Mouse (Mus musculus) neural tube, embryonic 11.5 days (tissue): ENCODE results near the gene Ywhaq. TPM values are rescaled to one million over a fixed set of nuclear protein-coding genes. Genes with fewer than 3 reads are reported as not detected.

ENCODE experiments used
- ATAC-seq: fragments of 200-750 bp; cut with Nextera tagmentation; 2 replicates; pipeline ENCODE4 v1.8.0; 2017; ENCODE audit warnings: moderate number of reproducible peaks, mild to moderate bottlenecking, moderate TSS enrichment, moderate library complexity; ENCODE audit not compliant: insufficient read depth, low FRiP score, low TSS enrichment
- DNase-seq: peaks from one replicate; pipeline ENCODE4 v3.0.0-alpha.2; 2015; ENCODE audit warnings: low spot score
- H3K27ac ChIP-seq: fragments of 300-500 bp; sonication (generic); 2 replicates; pipeline ENCODE4 v1.5.1; 2014; ENCODE audit warnings: low read depth, mild to moderate bottlenecking, low read length
- H3K27me3 ChIP-seq: fragments of 300-500 bp; sonication (generic); 2 replicates; pipeline ENCODE4 v1.6.1; 2014; ENCODE audit warnings: mild to moderate bottlenecking, low read length, mixed read lengths; ENCODE audit not compliant: control insufficient read depth, insufficient read depth
- H3K36me3 ChIP-seq: fragments of 300-500 bp; sonication (generic); 2 replicates; pipeline ENCODE4 v1.6.1; 2014; ENCODE audit warnings: mild to moderate bottlenecking, low read length, moderate library complexity, mixed read lengths; ENCODE audit not compliant: control insufficient read depth, insufficient read depth
- H3K4me1 ChIP-seq: fragments of 300-500 bp; sonication (generic); 2 replicates; pipeline ENCODE4 v1.6.1; 2014; ENCODE audit warnings: low read length, mixed read lengths; ENCODE audit not compliant: control insufficient read depth, insufficient read depth
- H3K4me2 ChIP-seq: fragments of 300-500 bp; sonication (generic); 2 replicates; pipeline ENCODE4 v1.6.1; 2014; ENCODE audit warnings: low read depth, mild to moderate bottlenecking, moderate library complexity
- H3K4me3 ChIP-seq: fragments of 300-500 bp; sonication (generic); 2 replicates; pipeline ENCODE4 v1.5.1; 2014; ENCODE audit warnings: low read depth, low read length
- H3K9ac ChIP-seq: fragments of 300-500 bp; sonication (generic); 2 replicates; pipeline ENCODE4 v1.6.1; 2014; ENCODE audit warnings: mild to moderate bottlenecking, low read length
- H3K9me3 ChIP-seq: fragments of 300-500 bp; sonication (generic); 2 replicates; pipeline ENCODE4 v1.6.1; 2016; ENCODE audit warnings: low read length; ENCODE audit not compliant: control insufficient read depth
- WGBS: fragments of 180-500 bp; shearing (Covaris S2); extraction: QIAGEN DNeasy Blood & Tissue Kit; methylation state at CpG from one replicate; pipeline ENCODE4 v1.1.7; 2014; 5-methylcytosine and 5-hydroxymethylcytosine counted together
- polyA plus RNA-seq: library from polyadenylated mRNA; unstranded; fragments of >200 nt; fragmentation: Nextera tagmentation; extraction: Ambion mirVana; gene quantifications from 2 replicates; pipeline ENCODE4 v1.2.1, GENCODE M21; 2014

The Ywhaq gene
- polyA plus RNA-seq, 1 experiment from 2014 or later, result 1,105 TPM

DNA sequence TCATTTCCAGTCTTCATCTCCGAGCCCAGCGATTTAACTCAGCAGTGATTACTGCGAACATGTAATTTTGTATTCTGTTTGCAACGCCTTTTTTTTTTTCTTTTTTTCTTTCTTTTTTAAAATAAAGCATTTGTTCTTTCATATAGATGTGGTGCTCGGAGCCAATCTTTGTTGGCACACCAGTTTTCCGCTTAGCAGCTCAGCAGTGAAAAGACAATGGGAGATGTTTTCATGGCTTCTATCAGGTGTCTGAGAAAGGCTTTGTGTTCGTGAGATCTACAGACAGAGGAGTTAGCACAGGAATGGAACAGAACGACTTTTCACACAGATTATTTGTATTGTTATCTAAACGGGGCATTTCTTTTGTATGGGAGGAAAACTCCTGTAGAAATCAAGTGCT is 22.0 kb upstream of the Ywhaq start:
- Histone ChIP-seq H3K36me3 (no peaks in the 10 kb centered on the region), H3K4me3 (no peak overlapping the region), H3K9ac (no peak overlapping the region), H3K4me1 (no peaks in the 10 kb centered on the region), H3K4me2 (no peak overlapping the region), H3K9me3 (no peaks in the 10 kb centered on the region), H3K27me3 (no peaks in the 10 kb centered on the region), H3K27ac (no peak overlapping the region)
- DNase-seq (no peak), ATAC-seq (no peak)
- WGBS, result 71% methylated on average over 9 of the region's 9 CpGs

DNA sequence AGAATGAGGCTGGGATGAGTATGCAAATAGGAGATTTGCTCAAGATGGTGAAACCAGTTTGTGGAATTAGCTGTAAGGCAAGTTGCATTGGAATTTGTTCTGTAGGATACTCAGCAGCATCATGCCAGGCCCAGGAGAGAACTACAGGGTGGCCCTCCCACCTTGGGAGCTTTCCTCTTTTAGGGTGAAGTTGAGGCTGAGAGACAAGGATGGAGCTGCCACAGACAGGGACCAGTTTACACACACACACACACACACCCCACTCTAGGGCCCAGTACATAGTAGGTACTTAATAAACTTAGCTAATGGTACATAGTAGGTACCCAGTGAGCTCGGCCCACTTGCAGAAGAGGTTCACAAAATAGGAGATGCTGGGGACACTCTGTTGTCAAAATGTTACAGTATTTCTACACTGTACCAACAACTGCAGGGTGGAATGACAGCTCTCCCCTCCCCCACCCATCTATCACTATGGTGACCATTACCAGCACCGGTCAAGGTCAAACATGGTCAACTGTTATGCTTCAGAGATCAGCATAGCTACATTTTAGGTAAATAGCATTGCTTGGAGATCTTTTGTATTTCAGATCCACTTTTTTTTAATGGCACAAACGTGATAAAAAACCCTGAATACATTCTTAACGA is 21.4 kb upstream of the Ywhaq start:
- ATAC-seq, result no peak
- H3K9ac ChIP-seq, result no peak overlapping the region
- H3K4me1 ChIP-seq, result no peaks in the 10 kb centered on the region
- no peaks in the 10 kb centered on the region for H3K36me3 ChIP-seq
- H3K4me3 ChIP-seq, result no peak overlapping the region
- no peak overlapping the region for H3K27ac ChIP-seq
- no peak for DNase-seq
- H3K4me2 ChIP-seq, result no peak overlapping the region
- 68% methylated on average over 4 of the region's 4 CpGs for WGBS
- H3K27me3 ChIP-seq, result no peaks in the 10 kb centered on the region
- H3K9me3 ChIP-seq, result no peaks in the 10 kb centered on the region

DNA sequence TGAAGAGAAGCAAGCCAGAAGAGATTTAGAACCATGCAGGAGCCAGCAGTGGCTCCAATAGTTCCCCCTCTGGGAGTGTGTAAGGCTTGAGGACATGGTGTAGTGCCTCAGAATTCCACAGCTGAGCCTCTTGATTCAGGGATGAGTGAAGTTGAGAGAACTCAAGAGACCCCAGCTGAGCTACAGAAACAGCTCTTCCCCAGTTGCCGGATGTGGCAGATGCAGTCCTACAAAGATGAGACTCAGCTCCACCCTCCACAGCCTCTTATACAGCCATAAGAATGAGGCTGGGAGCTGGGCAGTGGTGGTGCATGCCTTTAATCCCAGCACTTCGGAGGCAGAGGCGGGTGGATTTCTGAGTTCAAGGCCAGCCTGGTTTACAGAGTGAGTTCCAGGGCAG is 20.9 kb upstream of the Ywhaq start:
- Histone ChIP-seq H3K4me1 (no peaks in the 10 kb centered on the region), H3K27me3 (no peaks in the 10 kb centered on the region), H3K9ac (no peak overlapping the region), H3K4me2 (no peak overlapping the region), H3K27ac (no peak overlapping the region), H3K36me3 (no peaks in the 10 kb centered on the region), H3K4me3 (no peak overlapping the region), H3K9me3 (no peaks in the 10 kb centered on the region)
- no peak for ATAC-seq
- no peak for DNase-seq
- 84% methylated on average over 3 of the region's 3 CpGs for WGBS

DNA sequence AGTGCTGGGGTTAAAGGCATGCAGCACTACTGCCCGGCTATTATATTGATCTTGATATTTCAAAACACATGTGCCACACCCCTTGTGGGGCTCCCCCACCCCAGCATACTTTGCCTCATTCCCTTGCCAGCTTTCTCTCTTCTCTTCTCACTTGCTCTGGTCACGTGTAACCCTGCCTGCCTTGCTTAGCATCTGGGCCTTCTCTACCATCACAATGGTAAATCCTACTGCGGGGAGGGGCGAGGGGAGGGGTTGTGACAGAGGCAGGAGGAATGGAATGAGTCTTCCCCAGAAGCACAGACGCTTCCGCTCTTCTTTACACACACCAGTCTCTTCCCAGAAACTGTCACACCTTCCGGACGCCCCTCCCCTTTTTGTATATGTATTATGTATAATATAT is 14.5 kb upstream of the Ywhaq start:
- H3K4me2 ChIP-seq, result no peak overlapping the region
- no peaks in the 10 kb centered on the region for H3K27me3 ChIP-seq
- no peaks in the 10 kb centered on the region for H3K36me3 ChIP-seq
- no peaks in the 10 kb centered on the region for H3K4me1 ChIP-seq
- no peak overlapping the region for H3K9ac ChIP-seq
- DNase-seq (no peak), ATAC-seq (no peak)
- no peaks in the 10 kb centered on the region for H3K9me3 ChIP-seq
- 64% methylated on average over 8 of the region's 8 CpGs for WGBS
- no peak overlapping the region for H3K4me3 ChIP-seq
- H3K27ac ChIP-seq, result no peak overlapping the region

DNA sequence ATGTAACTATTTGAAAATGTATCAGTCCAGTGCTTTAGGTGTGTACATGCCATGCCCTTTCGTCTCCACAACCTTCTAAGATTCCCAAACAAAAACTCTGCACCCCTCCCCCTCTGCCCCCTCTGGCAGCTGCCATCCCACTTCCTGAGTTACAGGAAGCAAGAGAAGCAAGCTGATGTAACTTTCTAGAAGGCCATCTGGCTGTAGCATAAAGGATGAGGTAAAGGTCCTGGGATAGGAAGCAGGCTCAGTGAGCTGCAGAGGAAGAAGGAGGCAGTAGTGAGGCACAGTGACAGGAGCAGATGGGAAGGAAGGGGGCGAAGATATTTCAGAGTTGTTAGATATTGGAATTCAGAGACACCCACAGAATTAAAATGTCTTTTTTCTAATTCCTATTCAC is 13.6 kb upstream of the Ywhaq start:
- no peaks in the 10 kb centered on the region for H3K9me3 ChIP-seq
- WGBS, result 72% methylated on average over 2 of the region's 2 CpGs
- DNase-seq (no peak), ATAC-seq (no peak)
- 0 out of 2 replicates have a peak, but pooled peaks cover 3% of the 10 kb centered on the region for H3K4me1 ChIP-seq
- no peaks in the 10 kb centered on the region for H3K27me3 ChIP-seq
- H3K9ac ChIP-seq, result no peak overlapping the region
- no peaks in the 10 kb centered on the region for H3K36me3 ChIP-seq
- no peak overlapping the region for H3K27ac ChIP-seq
- no peak overlapping the region for H3K4me2 ChIP-seq
- no peak overlapping the region for H3K4me3 ChIP-seq

DNA sequence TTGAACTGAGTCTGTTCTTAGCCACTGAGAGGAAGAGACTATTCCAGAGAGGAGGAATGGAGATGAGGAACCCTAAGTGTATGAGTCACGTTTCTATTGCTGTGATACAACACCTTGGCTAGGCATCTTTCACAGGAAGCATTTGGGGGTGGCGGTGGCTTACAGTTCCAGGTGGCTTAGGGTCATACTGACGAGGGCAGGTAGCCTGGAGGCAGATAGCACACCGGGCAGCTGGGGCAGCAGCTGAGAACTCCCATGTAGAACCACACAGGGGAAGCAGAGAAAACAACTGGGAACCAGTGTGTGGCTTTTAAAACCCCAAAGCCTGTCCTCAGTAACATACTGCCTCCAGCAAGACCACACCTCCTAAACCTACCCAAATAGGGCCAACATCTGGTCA is 12.7 kb upstream of the Ywhaq start:
- H3K4me1 ChIP-seq, result 0 out of 2 replicates have a peak, but pooled peaks cover 3% of the 10 kb centered on the region
- ATAC-seq, result no peak
- 73% methylated on average over 4 of the region's 4 CpGs for WGBS
- no peak overlapping the region for H3K9ac ChIP-seq
- H3K4me2 ChIP-seq, result no peak overlapping the region
- no peak overlapping the region for H3K4me3 ChIP-seq
- H3K36me3 ChIP-seq, result no peaks in the 10 kb centered on the region
- no peak for DNase-seq
- H3K27ac ChIP-seq, result no peak overlapping the region
- no peaks in the 10 kb centered on the region for H3K9me3 ChIP-seq
- H3K27me3 ChIP-seq, result no peaks in the 10 kb centered on the region

DNA sequence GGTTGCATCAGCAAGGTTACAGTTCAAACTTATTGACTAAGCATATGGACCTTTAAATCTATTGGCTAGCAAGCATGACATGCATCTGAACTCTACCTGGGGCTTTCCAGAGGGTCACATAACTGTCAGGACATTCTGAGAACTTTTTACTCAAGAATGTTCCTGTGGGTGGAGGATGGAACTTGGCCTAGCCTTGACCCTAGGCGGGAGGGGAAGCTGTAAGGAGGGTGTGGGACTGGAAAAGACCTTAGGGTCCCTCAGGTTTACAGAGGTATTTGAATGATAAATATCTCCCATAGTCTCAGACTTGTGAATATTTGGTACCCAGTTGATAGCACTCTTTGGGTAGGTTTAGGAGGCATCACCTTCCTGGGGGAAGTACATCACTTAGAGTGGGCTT is 11.6 kb upstream of the Ywhaq start:
- Histone ChIP-seq H3K9me3 (no peaks in the 10 kb centered on the region), H3K27me3 (no peaks in the 10 kb centered on the region), H3K9ac (no peak overlapping the region), H3K36me3 (no peaks in the 10 kb centered on the region), H3K4me1 (peaks cover 10% of the 10 kb centered on the region), H3K4me2 (no peak overlapping the region), H3K27ac (no peak overlapping the region), H3K4me3 (no peak overlapping the region)
- WGBS, result 84% methylated on average over 1 of the region's 1 CpGs
- DNase-seq (no peak), ATAC-seq (no peak)

DNA sequence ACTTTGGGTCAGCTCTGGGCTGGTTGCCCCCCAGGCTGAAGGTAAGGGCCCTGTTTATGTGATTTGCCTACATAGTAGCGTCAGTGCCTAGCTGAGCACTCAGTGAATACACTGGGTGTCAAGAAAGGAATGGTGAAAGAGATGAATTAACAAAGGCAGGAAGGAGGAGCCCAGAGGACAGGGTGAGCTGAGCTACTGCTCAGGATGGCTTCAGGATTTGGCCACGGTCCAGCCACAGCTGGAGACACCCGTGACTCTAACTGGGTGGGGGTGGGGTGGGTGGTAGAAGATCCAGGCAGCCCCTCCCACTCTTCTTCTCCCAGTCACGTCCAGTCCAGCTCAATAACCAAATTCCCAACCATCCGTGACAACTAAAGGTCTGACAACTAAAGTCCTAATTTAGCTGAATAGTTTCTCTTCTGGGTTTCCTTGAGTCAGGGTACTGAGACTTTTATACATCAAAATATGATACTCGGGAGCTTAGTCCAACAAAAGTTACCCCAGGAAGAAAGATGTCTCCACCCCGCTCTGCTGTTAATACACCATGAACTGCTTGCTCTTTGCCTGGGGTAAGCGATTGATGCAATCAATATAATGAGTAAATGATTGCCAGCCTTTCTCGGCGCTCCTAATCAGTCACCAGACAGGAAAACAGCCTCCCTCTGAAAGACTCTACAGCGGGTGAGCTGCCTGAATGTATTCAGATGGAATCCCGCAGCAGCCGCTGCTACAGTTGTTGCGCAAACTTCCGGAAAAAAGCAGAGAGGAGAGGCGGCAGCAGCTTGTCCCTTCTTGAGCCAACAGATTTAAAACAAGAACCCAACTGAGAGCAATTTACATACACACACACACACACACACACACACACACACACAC is 8.9 kb upstream of the Ywhaq start:
- DNase-seq (peak; percentile 64), ATAC-seq (peak; percentile 76)
- H3K27me3 ChIP-seq, result no peaks in the 10 kb centered on the region
- 14% methylated on average over 16 of the region's 16 CpGs for WGBS
- H3K27ac ChIP-seq, result no peak overlapping the region
- H3K9ac ChIP-seq, result 0 out of 2 replicates have a peak overlapping the region, but pooled peaks have one; percentile 23
- no peaks in the 10 kb centered on the region for H3K36me3 ChIP-seq
- peaks cover 10% of the 10 kb centered on the region for H3K4me1 ChIP-seq
- no peaks in the 10 kb centered on the region for H3K9me3 ChIP-seq
- H3K4me3 ChIP-seq, result no peak overlapping the region
- H3K4me2 ChIP-seq, result peak overlapping the region; percentile 20

DNA sequence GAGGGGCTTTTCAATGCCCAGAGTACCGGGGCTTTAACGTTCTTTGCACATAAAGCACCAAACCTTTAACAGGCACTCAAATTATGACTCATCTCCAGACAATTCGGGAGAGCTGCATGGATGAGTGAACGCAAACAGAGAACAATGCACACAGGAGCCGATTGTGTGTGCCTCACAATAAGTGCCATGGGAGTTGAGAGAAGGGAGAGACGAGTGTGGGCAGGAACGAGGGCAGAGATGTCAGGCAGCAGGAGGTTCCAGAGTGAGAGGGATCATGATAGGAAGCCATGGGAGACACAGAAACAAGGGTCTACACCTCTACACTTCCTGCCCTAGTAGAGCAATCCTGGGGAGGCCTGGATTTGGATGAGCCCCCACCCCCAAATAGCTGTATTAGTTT is 7.2 kb upstream of the Ywhaq start:
- Histone ChIP-seq H3K36me3 (no peaks in the 10 kb centered on the region), H3K4me1 (peaks cover 10% of the 10 kb centered on the region), H3K4me3 (no peak overlapping the region), H3K9me3 (no peaks in the 10 kb centered on the region), H3K27ac (no peak overlapping the region), H3K27me3 (no peaks in the 10 kb centered on the region), H3K9ac (no peak overlapping the region), H3K4me2 (no peak overlapping the region)
- ATAC-seq, result no peak
- DNase-seq, result peak; percentile 40
- WGBS, result 27% methylated on average over 7 of the region's 7 CpGs
